28 mouse cellular contexts compared by ENCODE assay signal in the genomic region with DNA sequence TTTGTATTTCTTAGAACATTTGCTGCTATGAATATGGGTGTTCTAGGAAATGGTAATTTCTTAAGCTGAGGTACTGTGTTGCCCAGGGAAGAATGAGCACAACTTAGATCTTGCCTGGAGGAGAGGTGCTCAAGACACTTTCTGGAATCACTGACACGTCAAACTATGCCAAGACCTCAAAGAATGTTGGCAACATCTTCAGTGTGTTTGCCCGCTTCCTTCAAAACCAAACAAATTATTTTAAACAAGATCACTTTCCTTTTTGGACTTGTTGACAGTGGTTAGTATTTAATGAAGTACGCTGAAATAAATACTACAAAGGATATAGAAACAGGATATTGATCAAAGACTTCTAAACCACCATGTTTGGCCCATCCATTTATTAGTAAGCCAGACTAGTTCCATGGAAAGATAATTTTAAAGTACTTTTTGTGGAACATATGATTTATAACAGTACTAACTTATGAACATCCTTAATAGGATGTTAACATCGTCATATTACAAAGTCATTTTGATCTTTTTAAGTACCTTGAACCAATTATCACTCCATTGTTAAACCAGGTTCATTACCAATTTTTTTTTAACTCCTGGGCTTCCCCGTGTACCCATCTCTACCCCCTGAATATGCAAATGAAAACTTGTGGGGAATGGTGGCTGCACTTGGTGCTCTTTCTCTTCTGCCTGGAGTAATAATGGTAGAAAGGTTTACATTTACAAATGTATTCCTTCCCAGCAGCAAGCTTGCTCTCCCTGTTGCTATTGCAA.
A peak's percentile ranks its signal among the peaks of the same experiment; 100 is the strongest.
DNase-seq lines count a peak whose midpoint lies in the region; ATAC-seq and TF ChIP-seq lines count a peak whose summit lies in the region.
"Had no signal": no experiment of that assay in that cellular context is flagged by ENCODE, and none has a peak within 500 bp of the region (broad histone marks: within the 10 kb centered on the region; RNA-seq: fewer than 3 reads in every experiment).

No protein-coding gene starts in this region.

- H3K9me3 ChIP-seq in hindbrain, embryonic 16.5 days (ENCODE audit: control insufficient read depth, low read length): no peaks in the 10 kb centered on the region
- no peaks in the 10 kb centered on the region for H3K9me3 ChIP-seq in hindbrain, embryonic 10.5 days
- H3K9me3 ChIP-seq in lung, postnatal 0 days (ENCODE audit: low read length): no peaks in the 10 kb centered on the region
- H3K9me3 ChIP-seq: embryonic facial prominence, embryonic 12.5 days; embryonic facial prominence, embryonic 15.5 days; heart, embryonic 10.5 days; heart, embryonic 13.5 days; hindbrain, embryonic 13.5 days had no signal

- no peaks in the 10 kb centered on the region for H3K27me3 ChIP-seq in hindbrain, embryonic 16.5 days (replicated peaks; ENCODE audit: control insufficient read depth, insufficient read depth, low read length)
- H3K27me3 ChIP-seq in hindbrain, embryonic 10.5 days (ENCODE audit: insufficient read depth, poor library complexity, severe bottlenecking): no peaks in the 10 kb centered on the region
- no peaks in the 10 kb centered on the region for H3K27me3 ChIP-seq in lung, postnatal 0 days (replicated peaks; ENCODE audit: insufficient read depth, low read length)
- H3K27me3 ChIP-seq: embryonic facial prominence, embryonic 12.5 days; embryonic facial prominence, embryonic 15.5 days; heart, embryonic 13.5 days; hindbrain, embryonic 13.5 days; Patski had no signal

- 69% methylated on average over 5 of the region's 5 CpGs for WGBS in hindbrain, embryonic 16.5 days
- 74% methylated on average over 5 of the region's 5 CpGs for WGBS in hindbrain, embryonic 10.5 days
- WGBS in lung, postnatal 0 days: 52% methylated on average over 5 of the region's 5 CpGs
- WGBS in lung, adult 2 months: 49% methylated on average over 5 of the region's 5 CpGs

- no peak overlapping the region for H3K4me2 ChIP-seq in hindbrain, embryonic 16.5 days (ENCODE audit: low read length)
- H3K4me2 ChIP-seq in lung, postnatal 0 days (replicated peaks; ENCODE audit: low read depth, low read length): no peak overlapping the region
- H3K4me2 ChIP-seq: embryonic facial prominence, embryonic 12.5 days; embryonic facial prominence, embryonic 15.5 days; heart, embryonic 13.5 days; hindbrain, embryonic 13.5 days had no signal

- no peaks in the 10 kb centered on the region for H3K36me3 ChIP-seq in hindbrain, embryonic 16.5 days (ENCODE audit: control insufficient read depth, insufficient read depth, low read length)
- H3K36me3 ChIP-seq in hindbrain, embryonic 10.5 days: no peaks in the 10 kb centered on the region
- no peaks in the 10 kb centered on the region for H3K36me3 ChIP-seq in lung, postnatal 0 days (ENCODE audit: insufficient read depth, low read length)
- H3K36me3 ChIP-seq: embryonic facial prominence, embryonic 12.5 days; embryonic facial prominence, embryonic 15.5 days; heart, embryonic 10.5 days; heart, embryonic 13.5 days; hindbrain, embryonic 13.5 days had no signal

- H3K4me1 ChIP-seq in hindbrain, embryonic 16.5 days (ENCODE audit: control insufficient read depth, insufficient read depth, low read depth, low read length): peaks cover 7% of the 10 kb centered on the region
- no peaks in the 10 kb centered on the region; the same call in 1 of the 2 replicates for H3K4me1 ChIP-seq in hindbrain, embryonic 10.5 days (replicated peaks)
- peaks cover 3% of the 10 kb centered on the region; the same call in 1 of the 2 replicates for H3K4me1 ChIP-seq in lung, postnatal 0 days (ENCODE audit: insufficient read depth, low read depth, low read length)
- peaks cover 7% of the 10 kb centered on the region for H3K4me1 ChIP-seq in lung, adult 2 months (ENCODE audit: control insufficient read depth, insufficient read depth, low read length)

- TF ChIP-seq EP300 in lung, postnatal 0 days (IDR thresholded peaks at IDR 0.05): peak; percentile 58

- ATAC-seq in hindbrain, embryonic 16.5 days: no peak
- ATAC-seq in lung, postnatal 0 days: no peak
- ATAC-seq: CD4-positive, CD25-positive, alpha-beta regulatory T cell, adult 4 months; forebrain, embryonic 14.5 days; forebrain, postnatal 0 days; hindbrain, postnatal 0 days; inflammation-experienced regulatory T-cells, adult 6 months; Patski had no signal

- no peak overlapping the region for H3K4me3 ChIP-seq in hindbrain, embryonic 16.5 days (ENCODE audit: low read length)
- H3K4me3 ChIP-seq in hindbrain, embryonic 10.5 days: no peak overlapping the region
- no peak overlapping the region for H3K4me3 ChIP-seq in lung, postnatal 0 days (ENCODE audit: low read depth, low read length)
- no peak overlapping the region for H3K4me3 ChIP-seq in lung, adult 2 months (replicated peaks; ENCODE audit: extremely low read depth, low read depth, low read length)
- H3K4me3 ChIP-seq: embryonic facial prominence, embryonic 12.5 days; embryonic facial prominence, embryonic 15.5 days; gastrocnemius, adult 2 months; heart, adult 2 months; heart, embryonic 10.5 days; heart, embryonic 13.5 days; hindbrain, embryonic 13.5 days had no signal

- no peak for TF ChIP-seq POLR2A in lung, adult 2 months (IDR thresholded peaks at IDR 0.05; ENCODE audit: borderline replicate concordance, extremely low read depth, low read depth, low read length)

- no peak for TF ChIP-seq CTCF in lung, postnatal 0 days (IDR thresholded peaks at IDR 0.05)
- TF ChIP-seq CTCF in lung, adult 2 months (IDR thresholded peaks at IDR 0.05; ENCODE audit: insufficient read depth, low read length): no peak

- H3K27ac ChIP-seq in hindbrain, embryonic 16.5 days (ENCODE audit: low read depth, low read length): 0 out of 2 replicates have a peak overlapping the region, but pooled peaks have one; percentile 12
- no peak overlapping the region for H3K27ac ChIP-seq in hindbrain, embryonic 10.5 days
- H3K27ac ChIP-seq in lung, postnatal 0 days (ENCODE audit: low read length): no peak overlapping the region
- H3K27ac ChIP-seq: embryonic facial prominence, embryonic 12.5 days; heart, adult 2 months; heart, embryonic 10.5 days; hindbrain, embryonic 13.5 days had no signal

- no peak overlapping the region for H3K9ac ChIP-seq in hindbrain, embryonic 16.5 days (ENCODE audit: low read depth, low read length)
- H3K9ac ChIP-seq in lung, postnatal 0 days (replicated peaks; ENCODE audit: low read depth): no peak overlapping the region
- H3K9ac ChIP-seq: embryonic facial prominence, embryonic 12.5 days; embryonic facial prominence, embryonic 15.5 days; forebrain, postnatal 0 days; heart, embryonic 13.5 days; hindbrain, embryonic 13.5 days had no signal

- DNase-seq in hindbrain, embryonic 10.5 days (ENCODE audit: low spot score): no peak
- peak; percentile 13 for DNase-seq in lung, postnatal 0 days (ENCODE audit: low spot score)
- no peak for DNase-seq in lung, adult 2 months
- DNase-seq in 3T3-L1 (ENCODE audit: low read depth, low spot score): peak; percentile 12
- peak; percentile 53 for DNase-seq in Muller cell, postnatal 12 days (ENCODE audit: inconsistent ontology term)
- DNase-seq in adrenal gland, postnatal 4 days (ENCODE audit: low spot score in 2 of 2): no peak
- DNase-seq: adrenal gland, postnatal 10 days; adrenal gland, postnatal 36 days; cerebellum, adult 11 months; cerebellum, adult 2 months; cerebellum, adult 9-11 months; cerebellum, postnatal 25 days; forebrain, postnatal 0 days; gastrocnemius, adult 2 months; gastrocnemius, postnatal 14 days; heart, adult 2 months; heart, postnatal 14 days had no signal

Comparison
In these comparisons a context has a peak if more than half of its experiments do, and no peak if none do; other contexts are left out.
1. DNase-seq: peak in lung, postnatal 0 days (single experiment), 3T3-L1 (single experiment) and Muller cell, postnatal 12 days (single experiment); none in hindbrain, embryonic 10.5 days (single experiment), lung, adult 2 months (single experiment) and adrenal gland, postnatal 4 days (0 of 2).